Mouse (Mus musculus) layer of hippocampus, postnatal 36 days (tissue): Measurements from ENCODE around the gene Fam213a. TPM values are rescaled to one million over a fixed set of nuclear protein-coding genes. Genes with fewer than 3 reads are reported as not detected.

ENCODE experiments used
- total RNA-seq, 2 experiments: library from RNA; stranded (reverse); gene quantifications; 2 replicates each; pipeline ENCODE4 v1.2.3; 2021

Fam213a gene
- total RNA-seq, 2 experiments from 2014 or later = 150 to 165 TPM

Other genes starting within 250 kb of the Fam213a start
- gene Sh2d4b, start 120.5 kb downstream of the Fam213a start, total RNA-seq = 1 to 10 TPM; 2.1 TPM
- 10 to 100 TPM; 31.4 to 32.6 TPM for gene Tspan14, start 47.0 kb downstream of the Fam213a start, total RNA-seq
- 1 to 10 TPM in 1 of 2 experiments, under 1 TPM in 1; 0.81 to 1.5 TPM for gene Dydc2, start 55.4 kb upstream of the Fam213a start, total RNA-seq
- not detected for gene Dydc1, start 59.1 kb upstream of the Fam213a start, total RNA-seq
- not detected for gene Mat1a, start 91.2 kb upstream of the Fam213a start, total RNA-seq
- not detected for gene Sftpa1, start 118.0 kb upstream of the Fam213a start, total RNA-seq
- not detected for gene Mbl1, start 137.7 kb upstream of the Fam213a start, total RNA-seq
- not detected for gene Sftpd, start 171.4 kb upstream of the Fam213a start, total RNA-seq